Mouse (Mus musculus): ENCODE results near the gene Paxx. TPM values are rescaled to one million over a fixed set of nuclear protein-coding genes. Genes with fewer than 3 reads are reported as not detected.
A peak's percentile ranks its signal among the peaks of the same experiment; 100 is the strongest.

Paxx gene
- polyA plus RNA-seq, 1 experiment, result 110 TPM

DNA sequence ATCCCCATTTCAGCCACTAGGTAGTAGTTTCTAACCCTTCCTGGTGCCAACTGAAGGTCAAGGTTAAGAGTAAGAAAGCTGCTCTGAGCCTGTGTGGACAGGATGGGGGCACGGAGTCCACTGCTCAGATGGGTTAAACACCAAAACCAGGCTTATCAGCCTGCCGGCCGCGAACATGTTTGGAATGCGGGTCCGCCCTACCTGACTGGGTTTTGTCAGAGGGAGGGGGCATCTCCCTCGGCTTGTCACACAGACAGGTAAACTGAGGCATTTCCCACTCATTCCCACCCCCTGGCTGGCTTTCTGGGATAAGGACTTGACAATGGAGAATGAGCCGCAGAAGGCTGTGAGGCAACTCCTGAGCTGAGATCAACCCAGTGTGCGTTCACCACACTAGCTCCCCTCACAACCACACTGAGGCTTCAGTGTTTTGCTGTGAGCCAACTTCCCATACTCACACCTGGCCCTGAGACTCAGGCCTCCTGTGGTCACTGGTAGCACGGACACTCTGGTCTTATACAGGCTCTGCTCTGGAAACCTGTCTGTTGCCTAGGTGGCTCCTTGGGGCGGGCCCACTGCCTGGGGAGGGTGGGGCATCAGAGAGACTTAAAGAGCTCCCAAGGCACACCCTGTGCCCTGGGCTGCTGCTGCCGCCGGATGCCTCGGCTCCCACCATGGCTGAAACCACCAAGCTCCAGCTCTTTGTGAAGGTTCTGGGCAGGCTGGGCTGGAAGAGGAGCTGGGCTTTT, 4.5 kb downstream of the Paxx start, which contains the start of gene Clic3:
TSS of gene Clic3 (plus strand) at position 634 of the 749 bp plus-strand sequence.
- DNase-seq (ENCODE audit: extremely low spot score in 1 of 2, low spot score in 1 of 2), result no peak

DNA sequence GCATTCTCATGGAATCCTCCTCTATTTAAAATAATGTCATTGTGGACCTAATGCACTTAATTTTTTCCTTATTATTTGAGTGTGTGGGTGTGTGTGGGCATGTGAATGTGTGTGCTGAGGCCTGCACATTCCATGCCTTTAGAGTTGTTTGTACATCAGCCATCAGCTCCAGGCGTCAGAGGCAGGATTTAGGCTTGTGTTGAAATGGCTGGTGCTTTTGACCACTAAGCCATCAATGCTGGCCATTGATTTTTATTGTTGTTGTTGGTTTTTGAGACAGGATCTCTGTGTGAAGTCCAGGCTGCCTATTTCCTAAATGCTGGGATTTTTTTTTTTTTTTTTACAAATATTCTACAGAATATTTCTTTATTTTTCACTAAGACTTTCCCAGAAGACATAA, 7.9 kb downstream of the Paxx start:
- DNase-seq (ENCODE audit: extremely low spot score in 1 of 2, low spot score in 1 of 2), result no peak

DNA sequence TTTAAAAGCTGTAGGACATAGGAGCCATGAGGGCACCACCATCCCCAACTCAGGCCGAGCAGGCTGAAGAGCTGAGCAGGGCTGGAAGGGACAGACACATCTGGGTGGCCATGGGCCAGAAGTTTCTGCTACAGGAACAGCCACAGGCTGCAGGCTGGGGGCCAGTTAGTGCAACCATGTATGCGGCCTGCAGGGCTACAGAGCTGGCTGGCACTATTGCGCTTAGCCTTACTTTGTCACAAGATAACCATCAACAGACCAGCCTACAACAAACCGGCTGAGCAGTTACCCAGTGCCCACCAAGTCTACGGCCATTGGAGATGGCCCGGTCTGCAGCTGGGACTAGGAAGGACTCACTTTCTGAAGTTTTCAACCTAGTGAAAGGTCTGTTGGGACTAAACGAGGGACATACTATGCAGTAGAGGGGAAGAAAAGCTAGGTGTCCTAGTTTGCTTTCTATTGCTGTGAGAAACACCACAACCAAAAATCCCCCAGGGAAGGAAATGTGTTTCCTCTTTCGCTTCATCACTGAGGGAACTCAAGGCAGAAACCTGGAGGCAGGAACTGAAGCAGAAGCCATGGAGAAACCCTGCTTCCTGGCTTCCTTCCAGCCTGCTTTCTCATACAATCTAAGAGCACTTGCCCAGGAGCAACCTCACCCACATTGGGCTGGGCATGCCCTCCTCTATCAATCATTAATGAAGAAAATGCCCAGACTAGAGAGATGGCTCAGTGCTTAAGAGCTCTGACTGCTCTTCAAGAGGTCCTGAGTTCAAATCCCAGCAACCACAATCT, 9.8 kb downstream of the Paxx start:
- no peak for DNase-seq (ENCODE audit: extremely low spot score in 1 of 2, low spot score in 1 of 2)

DNA sequence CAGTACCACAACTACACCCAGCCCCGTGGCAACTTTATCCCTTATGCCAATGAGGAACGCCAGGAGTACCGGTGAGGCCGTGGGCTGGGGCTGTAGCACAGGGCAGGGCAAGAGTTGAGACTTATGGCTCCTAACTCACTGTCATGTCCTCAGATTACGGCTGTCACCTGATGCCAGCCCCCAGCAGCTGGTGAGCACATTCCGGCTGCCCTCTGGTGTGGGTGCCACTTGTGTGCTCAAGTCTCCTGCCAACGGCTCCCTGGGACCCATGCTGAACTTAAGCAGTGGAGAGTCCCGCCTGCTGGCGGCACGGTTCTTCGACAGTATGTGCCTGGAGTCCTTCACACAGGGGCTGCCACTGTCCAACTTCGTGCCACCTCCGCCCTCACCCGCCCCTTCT, 18.2 kb downstream of the Paxx start:
- DNase-seq (ENCODE audit: extremely low spot score in 1 of 2, low spot score in 1 of 2), result no peak

DNA sequence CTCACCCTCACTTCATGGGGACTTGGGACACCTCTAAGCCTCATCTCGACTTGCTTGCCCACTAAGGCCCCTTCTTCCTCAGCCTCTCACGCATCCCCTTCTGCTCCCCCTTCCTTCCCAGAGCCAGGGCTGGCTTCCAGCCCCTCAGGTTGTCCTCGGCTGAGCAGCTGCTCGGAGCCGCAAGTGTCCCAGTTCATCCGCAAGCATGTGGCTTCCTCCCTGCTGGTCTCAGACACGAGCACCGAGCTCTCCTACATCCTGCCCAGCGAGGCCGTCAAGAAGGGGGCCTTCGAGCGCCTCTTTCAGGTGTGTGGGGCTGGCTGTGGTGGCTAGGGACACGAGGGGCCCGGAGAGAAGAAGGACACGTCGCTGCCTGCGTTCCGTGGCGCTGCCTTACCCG, 19.8 kb downstream of the Paxx start:
- no peak for DNase-seq (ENCODE audit: extremely low spot score in 1 of 2, low spot score in 1 of 2)

DNA sequence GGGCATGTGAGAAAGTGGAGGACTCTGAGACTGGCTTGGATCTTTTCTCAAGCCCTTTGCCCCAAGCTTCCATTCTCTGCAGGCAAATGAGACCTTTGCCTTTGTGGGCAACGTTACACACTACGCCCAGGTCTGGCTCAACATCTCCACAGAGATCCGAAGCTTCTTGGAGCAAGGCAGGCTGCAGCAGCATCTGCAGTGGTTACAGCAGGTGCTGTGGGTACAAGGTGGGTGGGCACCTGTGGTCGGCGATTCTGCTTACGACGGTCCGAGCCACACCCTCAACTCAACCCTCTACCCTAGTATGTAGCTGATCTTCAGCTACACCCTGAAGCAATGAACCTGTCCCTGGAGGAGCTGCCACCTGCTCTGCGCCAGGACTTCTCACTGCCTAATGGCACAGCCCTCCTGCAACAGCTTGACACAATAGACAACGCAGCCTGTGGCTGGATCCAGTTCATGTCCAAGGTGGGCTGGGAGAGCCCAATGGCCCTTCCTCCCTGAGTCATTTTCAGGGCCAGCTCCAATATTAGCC, 24.5 kb downstream of the Paxx start:
- no peak for DNase-seq (ENCODE audit: extremely low spot score in 1 of 2, low spot score in 1 of 2)

DNA sequence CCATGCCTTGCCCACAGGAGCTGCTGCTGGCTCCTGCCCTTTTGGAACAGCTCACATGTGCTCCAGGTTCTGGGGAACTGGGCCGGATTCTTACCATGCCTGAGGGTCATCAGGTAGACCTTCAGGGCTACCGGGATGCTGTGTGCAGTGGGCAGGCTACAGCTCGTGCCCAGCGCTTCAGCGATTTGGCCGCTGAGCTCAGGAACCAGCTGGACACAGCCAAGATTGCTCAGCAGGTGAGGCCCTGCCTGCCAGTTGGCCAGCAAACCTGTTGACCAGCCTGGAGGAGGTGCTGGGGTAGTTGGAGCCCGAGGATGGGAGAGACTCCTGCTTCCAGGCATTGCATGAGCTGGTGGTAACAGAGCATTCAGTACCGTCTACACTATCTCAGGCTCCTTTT, 26.6 kb downstream of the Paxx start:
- DNase-seq (ENCODE audit: extremely low spot score in 1 of 2, low spot score in 1 of 2), result no peak

DNA sequence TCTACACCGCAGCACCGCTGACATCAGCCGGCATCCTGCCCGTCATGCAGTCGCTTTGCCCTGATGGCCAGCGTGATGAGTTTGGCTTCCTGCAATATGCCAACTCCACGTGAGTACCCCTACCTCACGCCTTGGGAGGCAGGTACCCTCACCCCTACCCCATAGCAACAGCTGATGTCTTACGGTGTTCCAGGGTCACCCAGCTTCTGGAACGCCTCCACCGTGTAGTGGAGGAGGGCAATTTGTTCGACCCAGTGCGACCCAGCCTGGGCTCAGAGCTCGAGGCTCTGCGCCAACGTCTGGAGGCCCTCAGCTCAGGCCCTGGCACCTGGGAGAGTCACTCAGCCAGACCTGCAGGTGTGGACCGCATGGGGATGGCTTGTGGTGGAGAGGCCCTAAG, 27.8 kb downstream of the Paxx start:
- no peak for DNase-seq (ENCODE audit: extremely low spot score in 1 of 2, low spot score in 1 of 2)

DNA sequence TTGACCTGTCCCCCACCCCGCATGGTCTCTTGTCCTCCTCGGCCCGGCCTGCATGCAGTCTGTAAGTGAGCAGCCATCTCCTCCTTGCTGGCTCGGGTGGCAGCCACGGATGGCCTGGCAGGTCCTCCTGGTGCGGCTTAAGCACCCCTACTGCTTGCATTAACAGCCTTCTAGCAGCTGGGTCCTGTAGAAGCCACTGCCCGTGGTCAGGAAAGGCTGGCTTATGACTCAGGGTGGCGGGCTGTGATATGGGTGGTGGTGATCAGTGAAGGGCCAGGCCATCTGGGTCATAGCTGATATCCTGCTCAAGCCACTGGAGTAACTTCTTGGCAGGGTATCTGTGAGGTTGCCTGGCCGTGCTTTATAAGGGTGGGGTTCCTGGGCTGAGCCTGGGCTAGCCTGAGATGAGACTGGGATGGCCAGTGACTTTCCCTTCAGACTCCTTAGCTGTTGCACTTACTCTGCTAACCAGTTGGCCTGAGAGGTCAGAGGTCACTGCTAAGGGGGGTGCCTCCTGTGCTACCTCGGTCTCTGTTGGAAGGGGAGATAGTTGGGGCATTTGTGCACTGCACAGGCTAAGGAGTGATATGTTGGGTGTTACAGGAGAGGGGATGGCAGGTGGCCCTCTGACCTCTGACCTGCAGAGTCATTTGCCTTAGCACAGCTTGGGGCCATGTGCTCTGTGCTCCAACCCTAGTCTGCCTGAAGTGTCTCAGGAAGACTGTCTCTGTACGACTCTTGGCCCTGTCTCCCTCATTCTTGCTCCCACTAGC, 28.4 kb downstream of the Paxx start:
- DNase-seq (ENCODE audit: extremely low spot score in 1 of 2, low spot score in 1 of 2), result no peak

DNA sequence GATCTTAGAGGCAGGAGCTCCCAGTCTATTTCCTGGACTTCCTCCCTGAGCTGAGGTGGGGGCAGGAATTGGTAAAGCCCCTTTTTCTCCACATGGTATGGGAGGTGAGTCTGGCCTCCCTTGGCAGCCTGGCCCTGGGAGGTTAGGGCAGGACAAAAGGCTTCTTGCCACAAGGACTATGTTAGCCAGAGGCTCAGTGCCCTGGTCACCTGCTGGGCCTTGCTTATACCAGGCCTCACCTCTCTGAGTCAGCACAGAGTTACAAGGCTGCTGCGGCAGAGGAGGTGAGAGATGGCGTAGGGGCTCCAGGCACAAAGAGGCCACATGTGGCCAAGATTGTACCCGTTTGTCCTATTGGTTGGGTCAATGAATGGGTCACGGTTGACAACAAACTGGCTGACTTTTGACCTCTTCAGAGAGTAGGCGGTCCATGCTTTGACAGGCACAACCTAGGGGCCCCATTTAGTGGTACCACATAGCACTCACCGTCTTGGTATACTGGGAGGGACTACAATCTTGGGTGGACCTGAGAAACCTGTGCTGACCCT, 29.5 kb downstream of the Paxx start:
- DNase-seq (ENCODE audit: extremely low spot score in 1 of 2, low spot score in 1 of 2), result no peak

DNA sequence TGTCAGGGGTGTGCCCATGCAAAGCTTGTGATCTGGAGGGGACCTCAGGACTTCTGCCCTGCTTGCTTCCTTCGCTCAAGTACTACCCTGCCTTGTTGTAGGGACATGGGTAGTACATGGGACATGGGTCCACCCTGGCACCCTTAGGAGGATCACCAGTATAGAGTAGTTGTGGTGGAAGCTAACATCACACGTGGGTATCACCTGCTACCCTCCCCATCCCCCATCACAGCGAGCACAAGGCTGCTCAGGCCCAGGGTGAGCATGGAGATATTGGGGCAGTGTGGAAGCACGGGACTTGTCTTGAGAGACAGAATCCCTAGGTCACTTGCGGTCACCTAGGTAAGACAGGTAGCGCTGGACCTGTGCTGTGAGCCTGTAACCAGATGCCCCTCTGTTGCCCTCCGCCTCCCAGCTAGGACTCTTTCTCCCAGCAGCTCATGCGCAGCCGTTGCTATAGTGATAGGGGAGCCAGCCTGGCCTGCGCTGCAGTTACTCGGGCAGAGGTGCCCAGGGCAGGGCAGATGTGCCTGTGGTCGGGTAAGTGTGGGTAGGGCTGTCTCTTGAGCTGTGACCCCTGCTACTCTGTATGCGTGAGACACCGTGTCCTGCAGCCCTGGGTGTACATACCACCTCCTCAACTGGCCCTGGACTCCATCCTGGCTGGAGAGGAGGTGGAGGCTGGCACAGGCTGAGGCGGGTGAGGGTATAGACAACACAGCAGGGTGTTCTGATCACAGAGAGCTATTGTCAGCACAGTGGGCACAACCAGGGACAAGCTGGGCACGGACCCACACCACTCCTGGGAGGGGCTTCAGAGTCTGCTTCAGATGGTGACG, 30.3 kb downstream of the Paxx start:
- DNase-seq (ENCODE audit: extremely low spot score in 1 of 2, low spot score in 1 of 2), result peak in 1 of 2 experiments; percentile 35

DNA sequence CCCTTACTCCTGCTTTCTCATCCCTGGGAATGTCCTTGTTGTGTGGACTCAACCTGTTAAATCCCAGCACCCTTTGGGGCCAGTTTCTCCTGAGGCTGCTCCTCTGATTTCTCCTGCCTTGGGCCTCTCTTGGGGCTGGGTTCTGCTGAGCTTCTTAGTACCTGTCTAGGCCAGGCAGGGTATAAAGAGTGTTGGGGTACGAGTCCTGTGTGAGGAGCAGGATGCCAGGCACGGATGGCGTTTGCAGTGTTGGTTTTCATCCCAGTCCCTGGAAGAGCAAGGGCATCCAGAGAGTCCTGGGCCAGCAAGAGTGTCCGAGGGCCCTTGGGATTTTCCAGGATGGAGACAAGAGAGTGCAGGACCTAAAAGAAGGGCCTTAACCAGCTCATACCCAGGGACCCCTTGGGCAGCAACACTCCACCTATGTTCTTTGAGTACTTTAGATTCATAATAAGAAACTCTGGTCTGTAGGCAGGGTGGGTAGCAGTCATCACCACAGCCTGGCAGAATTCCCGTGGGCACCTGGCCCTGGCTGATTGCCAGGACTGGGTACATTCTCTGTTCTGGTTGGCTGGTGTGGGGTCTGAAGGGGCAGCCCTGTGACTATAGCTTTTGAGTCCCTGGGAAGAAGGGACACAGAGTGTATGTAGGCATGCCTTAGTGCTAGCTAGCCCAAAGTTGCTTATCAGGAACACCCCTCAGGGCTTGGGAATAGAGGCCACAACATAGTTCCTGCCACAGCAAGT, 31.3 kb downstream of the Paxx start:
- DNase-seq (ENCODE audit: extremely low spot score in 1 of 2, low spot score in 1 of 2), result peak in 1 of 2 experiments; percentile 40

DNA sequence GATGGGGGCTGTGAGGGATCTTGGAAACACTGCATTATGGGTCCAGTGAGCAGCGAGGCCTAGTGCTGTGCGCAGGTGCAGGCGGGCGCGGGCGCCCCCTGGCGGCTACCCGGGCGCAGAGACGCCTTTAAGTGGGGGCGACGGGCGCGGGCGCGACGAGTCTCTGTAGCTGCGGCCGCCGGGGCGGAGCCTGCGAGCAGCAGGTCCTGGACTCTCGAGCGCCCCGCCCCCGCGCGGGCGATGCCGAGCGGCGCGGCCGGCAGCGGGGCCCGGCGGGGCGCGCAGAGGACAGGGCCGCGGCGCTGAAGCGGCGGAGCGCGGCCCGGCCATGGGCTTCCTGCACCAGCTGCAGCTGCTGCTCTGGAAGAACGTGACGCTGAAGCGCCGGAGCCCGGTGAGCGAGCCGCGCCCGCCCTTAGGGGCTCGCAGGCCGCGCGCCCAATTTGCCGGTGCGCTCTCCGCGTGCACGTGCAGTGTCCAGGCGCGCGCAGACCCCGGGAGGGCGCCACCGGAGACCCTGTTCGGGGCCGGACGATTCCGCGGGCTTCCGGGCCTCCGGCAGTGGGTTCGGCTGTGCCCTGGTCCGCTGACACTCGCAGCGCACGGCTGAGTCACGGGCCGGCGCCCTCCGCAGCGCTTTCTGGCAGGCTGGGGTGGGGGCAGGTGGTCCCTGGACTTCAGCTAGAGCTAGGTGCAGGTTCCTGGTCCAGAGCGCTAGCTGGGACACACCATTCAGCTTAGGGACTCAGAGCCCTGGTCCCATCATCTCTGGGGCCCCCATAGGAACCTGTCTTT, 32.3 kb downstream of the Paxx start, which contains the start of gene Abca2:
TSS of gene Abca2 (plus strand) at position 262 of the 795 bp plus-strand sequence.
- peak; percentile 91 to 97 for DNase-seq (ENCODE audit: extremely low spot score in 1 of 2, low spot score in 1 of 2)

DNA sequence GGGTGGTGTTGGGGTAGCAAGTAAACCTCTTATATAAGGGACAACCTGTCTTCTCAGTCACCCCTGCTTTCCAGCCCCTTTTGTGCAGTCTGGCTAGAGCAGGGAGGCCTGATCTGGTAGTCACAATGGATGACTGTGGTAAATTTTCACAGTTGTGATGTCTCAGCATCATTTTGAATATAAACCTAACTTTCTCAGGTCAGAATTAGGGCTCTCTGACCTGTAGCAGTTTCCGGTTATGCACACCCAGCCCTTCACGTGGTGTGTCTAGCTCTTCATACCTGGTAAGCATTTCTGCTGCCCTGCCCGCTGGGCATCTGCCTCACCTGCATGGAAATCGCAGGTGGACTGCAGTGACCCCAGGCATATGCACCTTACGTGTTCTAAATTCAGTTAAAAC, 33.6 kb downstream of the Paxx start:
- no peak for DNase-seq (ENCODE audit: extremely low spot score in 1 of 2, low spot score in 1 of 2)

DNA sequence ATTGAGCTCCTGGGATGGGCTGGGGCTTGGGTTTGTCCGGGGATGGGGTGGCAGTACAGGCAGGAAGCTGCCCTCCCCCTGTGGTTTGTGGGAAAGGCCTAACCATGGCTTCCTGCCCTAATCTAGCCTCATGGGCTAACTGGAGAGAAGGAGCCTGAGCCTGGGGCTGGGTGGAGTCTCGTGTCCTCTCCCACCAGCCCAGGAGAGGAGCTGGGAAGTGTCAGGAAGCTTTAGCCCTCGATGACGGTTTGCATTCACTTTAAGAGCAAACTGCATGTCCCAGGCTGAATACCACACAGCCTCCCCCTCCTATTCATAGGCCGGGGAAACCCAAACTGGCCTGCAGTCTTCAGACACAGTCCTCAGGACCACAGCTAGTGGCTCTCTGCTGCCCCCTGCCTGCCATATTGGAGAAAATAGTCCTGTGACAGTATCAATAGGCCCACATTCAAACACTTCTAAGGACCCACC, 34.1 kb downstream of the Paxx start:
- peak in 1 of 2 experiments; percentile 77 for DNase-seq (ENCODE audit: extremely low spot score in 1 of 2, low spot score in 1 of 2)

DNA sequence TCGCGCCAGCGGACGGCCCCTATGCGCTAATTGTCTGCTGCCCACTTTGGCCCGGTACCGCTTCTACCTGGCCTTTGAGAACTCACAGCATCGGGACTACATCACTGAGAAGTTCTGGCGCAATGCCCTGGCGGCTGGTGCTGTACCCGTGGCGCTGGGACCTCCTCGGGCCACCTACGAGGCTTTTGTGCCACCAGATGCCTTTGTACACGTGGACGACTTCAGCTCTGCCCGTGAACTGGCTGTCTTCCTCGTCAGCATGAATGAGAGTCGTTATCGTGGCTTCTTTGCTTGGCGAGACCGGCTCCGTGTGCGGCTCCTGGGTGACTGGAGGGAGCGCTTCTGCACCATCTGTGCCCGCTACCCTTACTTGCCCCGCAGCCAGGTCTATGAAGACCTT, 35.4 kb downstream of the Paxx start:
- no peak for DNase-seq (ENCODE audit: extremely low spot score in 1 of 2, low spot score in 1 of 2)

DNA sequence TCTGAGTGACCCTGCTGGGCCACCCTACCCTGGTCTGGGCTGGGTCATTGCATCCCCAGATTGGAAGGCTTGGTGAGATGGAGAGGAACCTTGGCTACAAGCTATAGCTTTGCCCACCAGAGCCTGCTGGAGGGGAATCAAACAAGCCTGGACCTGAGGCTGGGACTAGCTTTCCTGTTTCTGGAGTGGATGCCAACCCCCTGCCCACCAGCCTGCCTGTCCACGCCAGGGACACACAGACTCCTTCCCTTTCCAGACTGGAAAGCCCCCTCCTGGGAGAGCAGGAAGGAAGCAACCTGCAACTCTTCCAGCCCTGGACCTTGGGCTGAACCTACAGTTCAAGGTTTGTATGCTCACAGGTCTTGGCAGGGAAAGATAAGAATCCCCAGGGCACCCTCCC, 37.3 kb downstream of the Paxx start:
- DNase-seq (ENCODE audit: extremely low spot score in 1 of 2, low spot score in 1 of 2), result no peak

All from frontal cortex, adult 2 months (tissue).